Mouse (Mus musculus): ENCODE measurements around the gene Fam71e2. TPM values are rescaled to one million over a fixed set of nuclear protein-coding genes. Genes with fewer than 3 reads are reported as not detected.
A peak's percentile ranks its signal among the peaks of the same experiment; 100 is the strongest.

Gene Fam71e2
- polyA plus RNA-seq, 1 experiment = not detected

- Histone ChIP-seq H3K4me3 (ENCODE audit: insufficient read depth, low read length) (no peak overlapping the region), H3K4me1 (ENCODE audit: control insufficient read depth, insufficient read depth, low read length) (no peaks in the 10 kb centered on the region), H3K27ac (ENCODE audit: insufficient read depth, low read depth, low read length) (no peak overlapping the region)
- TF ChIP-seq POLR2A (IDR thresholded peaks at IDR 0.05; ENCODE audit: borderline replicate concordance, low read depth, low read length) (no peak), CTCF (IDR thresholded peaks at IDR 0.05; ENCODE audit: low read depth, low read length) (no peak)
Observed at GRCm38 (mm10) chr7:4779921-4780320, 8.8 kb upstream of the Fam71e2 start.

DNA sequence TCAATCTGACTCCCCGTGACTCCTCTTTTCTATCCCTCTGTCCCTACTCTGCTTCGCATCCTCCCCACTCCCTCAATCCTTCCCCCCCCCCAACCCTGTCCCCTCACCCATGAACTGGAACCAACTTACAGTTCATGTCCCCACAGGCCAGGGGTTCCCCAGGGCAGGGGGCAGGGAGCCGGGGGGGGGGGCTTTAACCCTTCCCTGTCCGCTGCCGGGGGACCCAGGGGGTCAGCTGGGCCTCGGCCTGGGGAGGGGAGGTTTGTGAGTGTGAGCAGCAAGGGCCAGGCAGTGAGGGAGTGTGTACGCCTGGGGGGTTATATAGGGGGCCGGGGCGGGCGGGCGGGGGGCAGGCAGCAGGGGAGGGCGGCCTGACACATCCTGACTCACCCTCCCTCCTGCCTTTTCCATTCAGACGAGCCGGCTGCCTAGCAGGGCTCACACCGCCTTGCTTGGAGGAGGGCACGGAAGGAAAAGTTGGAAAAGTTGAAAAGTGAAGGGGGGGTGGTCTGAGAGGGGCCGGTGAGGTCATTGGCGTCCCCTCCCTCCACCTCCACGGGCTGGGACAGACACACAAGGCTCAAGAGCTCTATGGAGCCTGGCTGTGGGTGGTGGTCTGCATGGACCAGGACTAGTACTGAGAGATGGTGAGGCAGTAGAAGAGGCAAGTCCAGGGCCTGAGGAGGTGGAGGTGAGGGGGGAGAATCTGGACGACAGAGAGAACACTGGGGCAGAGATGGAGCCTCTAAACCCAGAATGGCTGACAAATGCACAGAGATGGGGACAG, 6.9 kb upstream of the Fam71e2 start:
- Histone ChIP-seq H3K27ac (ENCODE audit: insufficient read depth, low read depth, low read length) (no peak overlapping the region), H3K4me3 (ENCODE audit: insufficient read depth, low read length) (no peak overlapping the region), H3K4me1 (ENCODE audit: control insufficient read depth, insufficient read depth, low read length) (no peaks in the 10 kb centered on the region)
- TF ChIP-seq POLR2A (IDR thresholded peaks at IDR 0.05; ENCODE audit: borderline replicate concordance, low read depth, low read length) (no peak), CTCF (IDR thresholded peaks at IDR 0.05; ENCODE audit: low read depth, low read length) (no peak)

GRCm38 (mm10) chr7:4776861-4777830, 6.0 kb upstream of the Fam71e2 start:
- Histone ChIP-seq H3K27ac (ENCODE audit: insufficient read depth, low read depth, low read length) (no peak overlapping the region), H3K4me1 (ENCODE audit: control insufficient read depth, insufficient read depth, low read length) (no peaks in the 10 kb centered on the region), H3K4me3 (ENCODE audit: insufficient read depth, low read length) (peak overlapping the region; percentile 37)
- TF ChIP-seq CTCF (IDR thresholded peaks at IDR 0.05; ENCODE audit: low read depth, low read length) = no peak
- TF ChIP-seq POLR2A (IDR thresholded peaks at IDR 0.05; ENCODE audit: borderline replicate concordance, low read depth, low read length) = no peak

DNA sequence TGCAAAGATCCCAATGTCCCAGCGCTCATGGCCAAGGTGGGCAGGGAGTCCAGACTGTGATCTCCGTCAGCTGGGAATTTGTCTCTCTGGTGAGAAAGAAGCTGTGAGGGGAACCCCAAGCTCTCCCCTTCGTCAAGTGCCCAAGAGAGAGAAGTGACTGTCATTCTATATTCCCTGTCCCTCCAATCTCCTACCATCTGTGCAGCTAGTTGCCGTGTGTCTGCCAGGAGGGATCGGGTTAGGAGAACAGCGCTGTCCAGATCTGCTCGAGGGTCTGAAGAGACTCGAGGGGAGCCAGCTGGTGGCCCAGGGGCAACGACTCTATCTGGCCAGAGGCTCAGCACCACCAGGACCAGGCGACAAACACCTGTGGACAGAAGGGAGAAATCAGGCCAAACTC, 5.0 kb upstream of the Fam71e2 start:
- no peak overlapping the region for H3K4me3 ChIP-seq (ENCODE audit: insufficient read depth, low read length)
- no peak for TF ChIP-seq POLR2A (IDR thresholded peaks at IDR 0.05; ENCODE audit: borderline replicate concordance, low read depth, low read length)
- no peak for TF ChIP-seq CTCF (IDR thresholded peaks at IDR 0.05; ENCODE audit: low read depth, low read length)
- H3K4me1 ChIP-seq (ENCODE audit: control insufficient read depth, insufficient read depth, low read length) = no peaks in the 10 kb centered on the region
- no peak overlapping the region for H3K27ac ChIP-seq (ENCODE audit: insufficient read depth, low read depth, low read length)

- Histone ChIP-seq H3K27ac (ENCODE audit: insufficient read depth, low read depth, low read length) (no peak overlapping the region), H3K4me1 (ENCODE audit: control insufficient read depth, insufficient read depth, low read length) (no peaks in the 10 kb centered on the region), H3K4me3 (ENCODE audit: insufficient read depth, low read length) (no peak overlapping the region)
- no peak for TF ChIP-seq POLR2A (IDR thresholded peaks at IDR 0.05; ENCODE audit: borderline replicate concordance, low read depth, low read length)
- TF ChIP-seq CTCF (IDR thresholded peaks at IDR 0.05; ENCODE audit: low read depth, low read length) = no peak
Observed at GRCm38 (mm10) chr7:4764946-4765710, 6.0 kb downstream of the Fam71e2 start.

- Histone ChIP-seq H3K27ac (ENCODE audit: insufficient read depth, low read depth, low read length) (no peak overlapping the region), H3K4me1 (ENCODE audit: control insufficient read depth, insufficient read depth, low read length) (no peaks in the 10 kb centered on the region), H3K4me3 (ENCODE audit: insufficient read depth, low read length) (no peak overlapping the region)
- TF ChIP-seq POLR2A (IDR thresholded peaks at IDR 0.05; ENCODE audit: borderline replicate concordance, low read depth, low read length) (no peak), CTCF (IDR thresholded peaks at IDR 0.05; ENCODE audit: low read depth, low read length) (no peak)
Observed at GRCm38 (mm10) chr7:4759670-4760069, 11.4 kb downstream of the Fam71e2 start.

DNA sequence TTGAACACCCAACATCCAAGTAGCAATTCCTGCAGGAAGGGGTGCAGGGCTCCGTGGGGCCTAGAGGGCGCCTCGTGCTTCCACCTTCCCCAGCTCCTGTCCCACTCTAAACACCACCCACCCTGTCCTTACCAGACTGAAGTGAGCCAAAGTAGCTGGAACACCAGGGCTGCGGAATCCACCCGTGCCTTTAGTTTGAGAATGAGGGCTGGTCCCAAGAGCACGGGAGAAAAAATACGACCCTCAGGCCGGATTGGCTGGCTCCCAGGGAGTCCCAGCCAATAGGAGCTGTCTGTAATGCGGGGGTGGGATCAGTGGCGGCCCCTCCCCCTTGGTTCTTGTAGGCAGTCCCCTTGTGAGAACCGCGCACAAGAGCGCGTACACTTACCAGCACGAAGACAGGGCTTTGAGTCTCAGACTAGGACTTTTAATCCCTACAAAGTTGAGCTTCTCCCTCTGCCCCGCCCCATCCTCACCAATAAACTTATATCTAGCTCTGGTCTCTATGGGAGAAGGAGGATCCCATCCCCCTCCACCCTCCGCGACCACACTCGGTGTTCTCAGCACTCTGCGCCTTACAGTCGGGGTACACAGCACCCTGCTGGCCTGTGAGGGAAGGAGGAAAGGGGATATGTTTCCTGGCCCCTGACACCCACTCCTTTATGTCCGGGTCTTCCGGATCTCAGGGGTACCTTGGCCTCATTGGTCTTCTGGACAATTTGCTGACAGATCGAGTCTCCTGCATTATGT, 18.1 kb downstream of the Fam71e2 start, which contains the start of gene Cox6b2:
Cox6b2 (minus strand) TSS at position 274 of the 750 bp plus-strand sequence.
- 0 out of 2 replicates have a peak, but pooled peaks cover 2% of the 10 kb centered on the region for H3K4me1 ChIP-seq (ENCODE audit: control insufficient read depth, insufficient read depth, low read length)
- TF ChIP-seq CTCF (IDR thresholded peaks at IDR 0.05; ENCODE audit: low read depth, low read length) = no peak
- no peak for TF ChIP-seq POLR2A (IDR thresholded peaks at IDR 0.05; ENCODE audit: borderline replicate concordance, low read depth, low read length)
- H3K4me3 ChIP-seq (ENCODE audit: insufficient read depth, low read length) = peak within 1 kb of the TSS; percentile 36
- no peak within 1 kb of the TSS for H3K27ac ChIP-seq (ENCODE audit: insufficient read depth, low read depth, low read length)

DNA sequence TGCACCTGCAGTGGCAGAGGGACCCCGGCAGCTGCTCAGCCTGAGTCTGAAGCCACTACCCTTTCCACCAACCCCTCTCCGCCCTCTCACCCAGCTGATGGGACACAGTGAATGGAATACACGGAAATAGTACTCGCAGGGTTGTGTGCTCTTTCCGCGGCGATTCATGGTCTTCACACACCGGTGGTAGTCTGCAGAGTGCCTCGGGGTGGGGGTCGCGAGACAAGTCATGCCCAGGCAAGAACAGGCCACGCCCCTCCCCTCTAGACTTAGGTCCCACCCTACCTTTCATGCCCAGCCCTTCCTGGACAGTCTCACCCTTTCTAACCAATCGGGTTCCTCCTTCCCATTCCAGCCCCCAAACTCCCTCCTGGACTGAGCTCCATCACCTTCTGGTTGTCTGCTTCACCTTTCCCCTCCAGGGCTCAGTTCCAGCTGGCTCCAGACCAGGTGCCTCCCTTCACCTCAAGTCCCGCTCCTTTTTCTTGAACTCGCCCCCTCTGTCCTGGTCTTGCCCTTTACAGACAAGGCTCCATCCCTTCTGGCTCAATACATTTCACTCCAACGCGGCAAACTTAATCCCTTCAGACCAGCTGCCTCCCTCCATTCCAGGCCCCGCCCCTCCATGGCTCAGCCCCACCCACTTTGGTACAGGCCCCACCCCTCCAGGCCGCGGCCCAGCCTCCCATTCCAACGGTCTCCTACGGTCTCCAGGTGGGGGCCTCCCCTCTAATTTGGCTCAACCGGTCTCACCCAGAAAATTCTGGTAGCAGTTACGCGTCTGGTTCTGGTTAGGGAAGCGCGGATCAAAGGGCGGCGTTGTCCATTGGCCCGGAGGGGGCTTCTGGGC, 18.9 kb downstream of the Fam71e2 start:
- H3K4me1 ChIP-seq (ENCODE audit: control insufficient read depth, insufficient read depth, low read length) = peaks cover 7% of the 10 kb centered on the region; the same call in 1 of the 2 replicates
- TF ChIP-seq POLR2A (IDR thresholded peaks at IDR 0.05; ENCODE audit: borderline replicate concordance, low read depth, low read length) = no peak
- TF ChIP-seq CTCF (IDR thresholded peaks at IDR 0.05; ENCODE audit: low read depth, low read length) = no peak
- no peak overlapping the region for H3K27ac ChIP-seq (ENCODE audit: insufficient read depth, low read depth, low read length)
- H3K4me3 ChIP-seq (ENCODE audit: insufficient read depth, low read length) = peak overlapping the region; percentile 36

All from bone marrow macrophage, adult 2 months (primary cell).